Mouse (Mus musculus) effector memory CD4-positive, alpha-beta T cell, adult 7 months (primary cell): ENCODE results near the gene Olfr648. TPM values are rescaled to one million over a fixed set of nuclear protein-coding genes. Genes with fewer than 3 reads are reported as not detected.

ENCODE experiments used
- polyA plus RNA-seq: library from polyadenylated mRNA; unstranded; fragments of 100-300 nt; shearing (Covaris generic); gene quantifications from one replicate; pipeline ENCODE4 v1.2.1, GENCODE M21; 2017

The Olfr648 gene
- not detected for polyA plus RNA-seq

DNA sequence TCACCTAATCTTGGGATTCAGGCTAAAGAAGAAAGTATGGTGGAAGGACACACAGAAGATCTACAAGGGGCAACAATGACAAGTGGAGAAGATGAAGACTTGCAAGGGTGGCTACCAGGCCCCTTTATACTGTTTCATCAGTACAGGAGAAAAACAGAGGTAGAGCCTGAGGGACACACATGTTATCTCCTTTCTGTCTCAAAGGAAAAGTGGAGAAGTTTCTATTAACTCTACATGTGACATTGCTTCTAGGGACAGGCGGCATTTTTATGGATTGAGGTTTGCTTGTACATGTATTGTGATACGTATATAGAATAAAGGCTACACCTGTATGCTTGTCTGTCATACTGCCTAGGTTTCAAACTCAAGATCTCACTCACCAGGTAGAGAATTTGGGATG, at the start of gene Olfr648:
Olfr648 (minus strand) TSS at position 101 of the 400 bp plus-strand sequence.

DNA sequence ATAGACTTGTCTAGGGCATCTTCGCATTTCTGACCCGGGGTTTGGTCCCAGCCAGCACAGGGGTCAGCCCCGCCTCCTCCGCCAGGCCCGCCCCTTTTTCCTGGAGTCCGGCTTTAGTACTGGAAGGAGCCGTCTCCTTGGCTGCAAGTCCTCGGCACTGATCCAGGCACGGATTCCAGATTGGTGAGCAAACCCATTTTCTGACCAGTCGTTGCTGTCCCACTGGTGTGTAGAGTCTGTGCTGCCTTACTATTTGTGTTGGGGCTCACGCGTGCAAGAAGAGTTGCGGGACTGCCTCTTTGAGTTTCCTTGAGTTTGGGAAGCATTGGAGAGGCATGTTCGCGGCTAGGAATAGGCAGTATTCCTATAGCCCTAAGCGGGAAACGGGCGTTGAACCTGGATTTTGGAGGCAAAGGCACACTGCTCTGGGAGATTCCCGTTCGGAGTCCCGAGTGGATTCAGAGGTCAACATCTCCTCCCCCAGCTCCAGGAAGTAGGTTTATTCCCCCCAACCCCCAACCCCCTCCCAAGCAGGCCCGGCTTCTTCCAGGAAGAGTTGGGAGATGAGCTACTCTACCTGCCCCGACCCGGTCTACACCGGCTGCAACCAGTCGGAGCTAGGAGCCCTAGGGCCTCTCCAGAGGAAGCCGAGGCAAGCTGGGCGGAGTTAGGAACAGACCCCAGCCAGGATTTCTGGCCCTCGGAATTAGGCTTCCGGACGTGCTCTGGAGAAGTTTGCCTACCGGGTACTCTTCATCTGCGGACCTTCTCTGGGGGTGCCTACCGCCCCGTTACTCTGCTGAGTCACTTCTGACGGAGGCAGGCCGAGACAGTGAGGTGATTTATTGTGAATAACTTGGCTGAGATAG, 35.7 kb upstream of the Olfr648 start, which contains the start of gene Trim6:
Trim6 (plus strand) TSS at position 93 of the 869 bp plus-strand sequence.

DNA sequence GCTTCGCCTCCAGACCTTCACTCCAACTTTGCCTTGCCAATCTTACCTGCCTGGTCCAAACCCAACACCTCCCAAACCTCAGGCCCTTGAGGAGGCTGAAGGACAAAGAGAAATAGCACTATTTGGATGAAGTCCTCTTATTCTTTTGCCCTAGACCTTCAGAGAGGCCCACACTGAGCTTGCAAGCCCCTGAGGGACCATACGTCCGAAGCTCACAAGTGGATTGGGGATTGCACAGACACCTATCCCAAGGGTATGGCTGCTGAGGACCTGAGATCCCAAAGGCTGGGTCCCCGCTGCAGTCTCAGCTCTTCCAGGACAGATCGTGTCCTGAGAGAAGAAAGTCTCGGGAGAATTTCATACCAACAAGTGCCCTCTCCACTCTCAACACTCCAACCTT, 12.7 kb upstream of the Olfr648 start, which contains the start of gene Olfr649:
Olfr649 (minus strand) TSS at position 101 of the 400 bp plus-strand sequence.

DNA sequence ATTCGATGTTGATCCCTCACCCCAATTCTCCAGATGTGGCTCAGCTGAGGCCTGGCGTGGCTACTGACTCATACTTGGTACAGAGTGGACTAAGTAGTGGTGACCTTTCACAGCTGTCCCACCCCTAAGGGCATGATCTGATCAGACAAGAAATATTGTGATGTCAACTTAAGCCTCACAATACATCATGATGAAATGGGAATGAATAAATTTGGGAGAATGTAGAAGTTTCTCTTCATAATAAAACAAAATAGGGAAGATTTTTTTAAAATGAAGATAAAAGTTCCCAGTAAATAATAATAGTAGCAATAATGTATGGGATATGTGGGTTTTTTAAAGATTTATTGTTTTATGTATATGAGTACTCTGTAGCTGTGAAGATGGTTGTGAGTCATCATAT, 32.7 kb downstream of the Olfr648 start, which contains the start of gene Ubqlnl:
Ubqlnl (minus strand) TSS at position 101 of the 400 bp plus-strand sequence.

DNA sequence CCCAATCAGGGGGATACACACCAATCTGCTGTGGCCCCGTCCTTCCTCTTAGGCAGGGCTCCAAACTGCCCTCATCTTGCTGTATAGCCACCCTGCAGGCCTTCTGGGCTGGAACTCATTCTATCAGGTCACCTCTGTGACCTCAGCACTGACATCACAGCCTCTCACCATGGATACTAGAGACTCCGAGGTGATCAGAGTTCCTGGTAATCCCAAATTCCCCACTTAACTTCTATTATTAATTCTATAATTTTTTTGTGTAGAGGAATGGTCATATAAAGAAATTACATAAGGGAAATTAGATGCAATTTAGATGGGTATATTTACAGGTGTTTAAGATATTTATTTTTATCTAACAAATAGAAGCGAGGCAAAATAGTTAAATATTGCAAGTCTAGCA, 40.0 kb downstream of the Olfr648 start, which contains the start of gene Ubqln3:
Ubqln3 (minus strand) TSS at position 101 of the 400 bp plus-strand sequence.

DNA sequence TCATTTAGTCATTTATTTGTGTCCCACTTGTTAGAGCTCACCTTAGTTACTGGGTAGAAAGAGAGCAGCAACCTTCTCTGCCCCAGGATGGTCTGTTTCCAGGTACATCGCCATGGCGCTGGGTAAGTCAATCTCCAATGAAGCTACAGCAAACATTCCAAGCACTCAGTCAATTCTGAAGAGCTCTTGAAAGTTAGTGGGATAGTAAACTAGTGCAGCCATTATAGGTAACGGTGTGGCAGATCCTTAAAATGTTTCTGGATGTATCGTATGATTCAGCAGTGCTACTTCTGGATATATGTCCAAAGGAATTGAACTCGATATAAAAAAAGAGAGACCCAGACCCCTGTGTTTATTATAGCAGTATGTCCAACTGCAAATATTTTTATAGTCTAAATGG, 45.9 kb downstream of the Olfr648 start, which contains the start of gene Olfr643:
Olfr643 (minus strand) TSS at position 101 of the 400 bp plus-strand sequence.

DNA sequence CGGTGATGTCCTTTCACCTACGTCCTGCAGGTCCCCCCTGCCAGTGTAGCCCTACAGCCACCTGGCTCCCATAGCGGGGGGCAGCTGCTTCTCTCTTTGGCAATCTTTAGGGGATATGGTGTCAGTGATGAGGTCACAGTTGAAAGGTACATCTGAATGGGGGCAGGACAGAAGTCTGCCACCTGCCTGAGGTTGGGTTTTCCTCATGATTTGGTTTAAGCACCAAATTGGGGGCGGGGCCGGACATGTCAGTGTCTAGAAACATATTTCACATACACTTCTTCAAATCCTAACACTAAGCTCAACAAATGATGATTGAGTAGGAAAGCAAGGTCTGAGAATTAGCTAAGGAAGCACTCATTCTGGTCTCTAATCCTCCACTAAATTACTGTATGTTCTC, 53.5 kb downstream of the Olfr648 start, which contains the start of gene Ubqln5:
Ubqln5 (minus strand) TSS at position 101 of the 400 bp plus-strand sequence.

Other genes with a start within 250 kb of the Olfr648 start
- 0.43 TPM for gene Olfr632, start 249.0 kb downstream of the Olfr648 start, polyA plus RNA-seq
- not detected for gene Olfr633, start 239.0 kb downstream of the Olfr648 start, polyA plus RNA-seq
- 0.09 TPM for gene Olfr635, start 212.2 kb downstream of the Olfr648 start, polyA plus RNA-seq
- gene Olfr638, start 184.6 kb downstream of the Olfr648 start, polyA plus RNA-seq = not detected
- gene Olfr639, start 166.1 kb downstream of the Olfr648 start, polyA plus RNA-seq = not detected
- not detected for gene Olfr640, start 157.8 kb downstream of the Olfr648 start, polyA plus RNA-seq
- not detected for gene Olfr641, start 147.9 kb downstream of the Olfr648 start, polyA plus RNA-seq
- gene Olfr642, start 130.7 kb downstream of the Olfr648 start, polyA plus RNA-seq = not detected
- 0.72 TPM for gene 4930516K23Rik, start 121.9 kb downstream of the Olfr648 start, polyA plus RNA-seq
- gene Olfr644, start 111.5 kb downstream of the Olfr648 start, polyA plus RNA-seq = not detected
- not detected for gene Olfr645, start 97.9 kb downstream of the Olfr648 start, polyA plus RNA-seq
- 0.96 TPM for gene Olfr646, start 78.5 kb downstream of the Olfr648 start, polyA plus RNA-seq
- gene Ubqln5, start 53.6 kb downstream of the Olfr648 start, polyA plus RNA-seq = not detected
- gene Olfr643, start 46.0 kb downstream of the Olfr648 start, polyA plus RNA-seq = not detected
- gene Ubqln3, start 40.1 kb downstream of the Olfr648 start, polyA plus RNA-seq = not detected
- not detected for gene Ubqlnl, start 32.8 kb downstream of the Olfr648 start, polyA plus RNA-seq
- not detected for gene Olfm5, start 18.6 kb downstream of the Olfr648 start, polyA plus RNA-seq
- gene Olfr649, start 12.6 kb upstream of the Olfr648 start, polyA plus RNA-seq = not detected
- 2.3 TPM for gene Trim6, start 35.4 kb upstream of the Olfr648 start, polyA plus RNA-seq
- 33.2 TPM for gene Trim34a, start 61.1 kb upstream of the Olfr648 start, polyA plus RNA-seq
- gene Trim5, start 104.7 kb upstream of the Olfr648 start, polyA plus RNA-seq = 20.3 TPM
- 118 TPM for gene Trim12a, start 132.1 kb upstream of the Olfr648 start, polyA plus RNA-seq
- gene Trim34b, start 146.1 kb upstream of the Olfr648 start, polyA plus RNA-seq = 0.68 TPM
- 10.2 TPM for gene Trim12c, start 170.0 kb upstream of the Olfr648 start, polyA plus RNA-seq
- gene Trim30b, start 186.5 kb upstream of the Olfr648 start, polyA plus RNA-seq = 0.46 TPM
- gene Trim30c, start 217.4 kb upstream of the Olfr648 start, polyA plus RNA-seq = 3.5 TPM